Mouse (Mus musculus): ENCODE results near the gene Gm10118. TPM values are rescaled to one million over a fixed set of nuclear protein-coding genes. Genes with fewer than 3 reads are reported as not detected.

Gene Gm10118
- polyA plus RNA-seq, 1 experiment, result not detected

- Histone ChIP-seq H3K4me3 (no peak overlapping the region), H3ac (ENCODE audit: control insufficient read depth, insufficient read length) (no peak overlapping the region), H3K27me3 (ENCODE audit: control insufficient read depth, insufficient read depth, insufficient read length) (no peaks in the 10 kb centered on the region), H3K79me2 (ENCODE audit: control insufficient read depth, insufficient read depth) (no peaks in the 10 kb centered on the region), H3K4me2 (ENCODE audit: low read depth) (no peak overlapping the region), H3K36me3 (ENCODE audit: control insufficient read depth, insufficient read depth) (no peaks in the 10 kb centered on the region)
- TF ChIP-seq REST (IDR thresholded peaks at IDR 0.05; ENCODE audit: insufficient read depth, insufficient read length) (no peak), MYOD1 (IDR thresholded peaks at IDR 0.05; ENCODE audit: control insufficient read depth in 1 of 3, insufficient read length in 2 of 3, low read depth in 2 of 3) (no peak), E2F4 (IDR thresholded peaks at IDR 0.05; ENCODE audit: insufficient read depth) (no peak), CEBPB (IDR thresholded peaks at IDR 0.05; ENCODE audit: insufficient read depth, poor library complexity, severe bottlenecking) (no peak), USF1 (IDR thresholded peaks at IDR 0.05; ENCODE audit: low read depth) (no peak), TCF3 (IDR thresholded peaks at IDR 0.05; ENCODE audit: insufficient read length, low read depth) (no peak)
Observed at GRCm38 (mm10) chr10:63947266-63947665, 20.0 kb upstream of the Gm10118 start.

GRCm38 (mm10) chr10:63945534-63945933 lies 18.3 kb upstream of the Gm10118 start:
- H3K27me3 ChIP-seq (ENCODE audit: control insufficient read depth, insufficient read depth, insufficient read length), result no peaks in the 10 kb centered on the region
- H3ac ChIP-seq (ENCODE audit: control insufficient read depth, insufficient read length), result no peak overlapping the region
- TF ChIP-seq USF1 (IDR thresholded peaks at IDR 0.05; ENCODE audit: low read depth) (no peak), CEBPB (IDR thresholded peaks at IDR 0.05; ENCODE audit: insufficient read depth, poor library complexity, severe bottlenecking) (no peak)
- H3K79me2 ChIP-seq (ENCODE audit: control insufficient read depth, insufficient read depth), result no peaks in the 10 kb centered on the region
- no peaks in the 10 kb centered on the region for H3K36me3 ChIP-seq (ENCODE audit: control insufficient read depth, insufficient read depth)
- H3K4me2 ChIP-seq (ENCODE audit: low read depth), result no peak overlapping the region
- H3K4me3 ChIP-seq, result no peak overlapping the region

- Histone ChIP-seq H3K79me2 (ENCODE audit: control insufficient read depth, insufficient read depth) (no peaks in the 10 kb centered on the region), H3K4me3 (no peak overlapping the region), H3K27me3 (ENCODE audit: control insufficient read depth, insufficient read depth, insufficient read length) (no peaks in the 10 kb centered on the region), H3K4me2 (ENCODE audit: low read depth) (no peak overlapping the region), H3ac (ENCODE audit: control insufficient read depth, insufficient read length) (no peak overlapping the region), H3K36me3 (ENCODE audit: control insufficient read depth, insufficient read depth) (no peaks in the 10 kb centered on the region)
- TF ChIP-seq MYOG (IDR thresholded peaks at IDR 0.05; ENCODE audit: control insufficient read depth in 1 of 3, insufficient read depth in 1 of 3, insufficient read length in 2 of 3, low read depth in 2 of 3) (no peak), SRF (IDR thresholded peaks at IDR 0.05; ENCODE audit: control insufficient read depth, insufficient read length, low read depth) (no peak), MYOD1 (IDR thresholded peaks at IDR 0.05; ENCODE audit: control insufficient read depth in 1 of 3, insufficient read length in 2 of 3, low read depth in 2 of 3) (no peak), E2F4 (IDR thresholded peaks at IDR 0.05; ENCODE audit: insufficient read depth) (no peak), REST (IDR thresholded peaks at IDR 0.05; ENCODE audit: insufficient read depth, insufficient read length) (no peak), TCF12 (IDR thresholded peaks at IDR 0.05; ENCODE audit: insufficient read depth, poor library complexity, severe bottlenecking) (no peak)
Observed at GRCm38 (mm10) chr10:63933946-63934345, 6.7 kb upstream of the Gm10118 start.

DNA sequence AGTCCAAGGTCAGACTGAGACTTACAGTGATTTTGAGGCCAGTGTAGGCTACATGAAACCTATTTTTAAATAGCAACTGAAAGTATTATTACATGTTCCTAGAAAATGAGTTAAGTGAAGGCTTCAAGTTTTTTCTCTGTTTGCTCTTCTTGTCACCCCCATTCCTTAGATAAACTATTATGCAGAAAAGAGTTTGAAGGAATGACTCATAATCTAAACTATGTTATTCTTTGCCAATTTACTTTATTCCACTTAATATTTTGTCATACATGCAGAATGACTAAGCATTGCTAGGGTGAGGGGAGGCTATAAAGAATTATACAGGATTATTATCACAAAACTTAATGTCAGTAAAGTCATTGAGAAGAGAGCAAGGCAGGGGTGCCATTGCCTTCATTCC lies 18.4 kb downstream of the Gm10118 start:
- no peak overlapping the region for H3ac ChIP-seq (ENCODE audit: control insufficient read depth, insufficient read length)
- TF ChIP-seq SRF (IDR thresholded peaks at IDR 0.05; ENCODE audit: control insufficient read depth, insufficient read length, low read depth), result no peak
- TF ChIP-seq E2F4 (IDR thresholded peaks at IDR 0.05; ENCODE audit: insufficient read depth), result no peak
- no peak for TF ChIP-seq MAX (IDR thresholded peaks at IDR 0.05; ENCODE audit: low read depth)
- no peak overlapping the region for H3K4me2 ChIP-seq (ENCODE audit: low read depth)
- no peaks in the 10 kb centered on the region for H3K36me3 ChIP-seq (ENCODE audit: control insufficient read depth, insufficient read depth)
- no peaks in the 10 kb centered on the region for H3K27me3 ChIP-seq (ENCODE audit: control insufficient read depth, insufficient read depth, insufficient read length)
- H3K4me3 ChIP-seq, result no peak overlapping the region
- no peaks in the 10 kb centered on the region for H3K79me2 ChIP-seq (ENCODE audit: control insufficient read depth, insufficient read depth)

GRCm38 (mm10) chr10:63899891-63900290 lies 27.3 kb downstream of the Gm10118 start:
- no peak overlapping the region for H3ac ChIP-seq (ENCODE audit: control insufficient read depth, insufficient read length)
- H3K4me2 ChIP-seq (ENCODE audit: low read depth), result no peak overlapping the region
- H3K27me3 ChIP-seq (ENCODE audit: control insufficient read depth, insufficient read depth, insufficient read length), result no peaks in the 10 kb centered on the region
- no peaks in the 10 kb centered on the region for H3K79me2 ChIP-seq (ENCODE audit: control insufficient read depth, insufficient read depth)
- no peaks in the 10 kb centered on the region for H3K36me3 ChIP-seq (ENCODE audit: control insufficient read depth, insufficient read depth)
- no peak overlapping the region for H3K4me3 ChIP-seq
- TF ChIP-seq REST (IDR thresholded peaks at IDR 0.05; ENCODE audit: insufficient read depth, insufficient read length), result no peak
- TF ChIP-seq USF1 (IDR thresholded peaks at IDR 0.05; ENCODE audit: low read depth), result no peak
- TF ChIP-seq POLR2A (IDR thresholded peaks at IDR 0.05; ENCODE audit: insufficient read length, low read depth), result no peak
- TF ChIP-seq TCF12 (IDR thresholded peaks at IDR 0.05; ENCODE audit: insufficient read depth, poor library complexity, severe bottlenecking), result no peak
- no peak for TF ChIP-seq SRF (IDR thresholded peaks at IDR 0.05; ENCODE audit: control insufficient read depth, insufficient read length, low read depth)
- no peak for TF ChIP-seq POLR2AphosphoS2 (IDR thresholded peaks at IDR 0.05; ENCODE audit: insufficient read length, low read depth)
- TF ChIP-seq MYOD1 (IDR thresholded peaks at IDR 0.05; ENCODE audit: control insufficient read depth in 1 of 3, insufficient read length in 2 of 3, low read depth in 2 of 3), result no peak
- no peak for TF ChIP-seq MAX (IDR thresholded peaks at IDR 0.05; ENCODE audit: low read depth)
- no peak for TF ChIP-seq CEBPB (IDR thresholded peaks at IDR 0.05; ENCODE audit: insufficient read depth, poor library complexity, severe bottlenecking)
- no peak for TF ChIP-seq TCF3 (IDR thresholded peaks at IDR 0.05; ENCODE audit: insufficient read length, low read depth)
- no peak for TF ChIP-seq MYOG (IDR thresholded peaks at IDR 0.05; ENCODE audit: control insufficient read depth in 1 of 3, insufficient read depth in 1 of 3, insufficient read length in 2 of 3, low read depth in 2 of 3)
- TF ChIP-seq E2F4 (IDR thresholded peaks at IDR 0.05; ENCODE audit: insufficient read depth), result no peak

DNA sequence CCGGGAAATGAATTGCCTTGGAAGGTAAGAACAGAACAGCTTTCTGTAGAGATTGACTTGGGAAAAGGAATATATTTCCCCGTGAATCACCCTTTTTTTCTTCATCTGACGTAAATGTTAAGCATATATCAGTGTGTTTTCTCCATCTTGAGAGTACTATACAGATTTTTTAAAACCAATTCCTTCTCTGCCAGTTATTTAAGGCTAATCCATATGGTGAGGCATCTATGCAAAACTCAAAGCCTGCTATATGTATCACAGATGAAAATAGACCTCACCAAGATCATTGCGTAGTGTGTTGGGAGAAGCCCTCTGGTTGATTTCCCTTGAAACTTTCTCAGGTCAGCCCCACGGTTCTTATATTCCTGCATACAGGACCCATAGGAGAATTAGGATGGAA lies 32.6 kb downstream of the Gm10118 start:
- Histone ChIP-seq H3K4me3 (no peak overlapping the region), H3K36me3 (ENCODE audit: control insufficient read depth, insufficient read depth) (no peaks in the 10 kb centered on the region), H3K27me3 (ENCODE audit: control insufficient read depth, insufficient read depth, insufficient read length) (no peaks in the 10 kb centered on the region), H3ac (ENCODE audit: control insufficient read depth, insufficient read length) (no peak overlapping the region), H3K4me2 (ENCODE audit: low read depth) (no peak overlapping the region), H3K79me2 (ENCODE audit: control insufficient read depth, insufficient read depth) (no peaks in the 10 kb centered on the region)
- no peak for TF ChIP-seq TCF3 (IDR thresholded peaks at IDR 0.05; ENCODE audit: insufficient read length, low read depth)
- TF ChIP-seq POLR2A (IDR thresholded peaks at IDR 0.05; ENCODE audit: insufficient read length, low read depth), result no peak
- no peak for TF ChIP-seq POLR2AphosphoS2 (IDR thresholded peaks at IDR 0.05; ENCODE audit: insufficient read length, low read depth)
- TF ChIP-seq REST (IDR thresholded peaks at IDR 0.05; ENCODE audit: insufficient read depth, insufficient read length), result no peak
- no peak for TF ChIP-seq CEBPB (IDR thresholded peaks at IDR 0.05; ENCODE audit: insufficient read depth, poor library complexity, severe bottlenecking)
- no peak for TF ChIP-seq SRF (IDR thresholded peaks at IDR 0.05; ENCODE audit: control insufficient read depth, insufficient read length, low read depth)
- no peak for TF ChIP-seq TCF12 (IDR thresholded peaks at IDR 0.05; ENCODE audit: insufficient read depth, poor library complexity, severe bottlenecking)
- no peak for TF ChIP-seq E2F4 (IDR thresholded peaks at IDR 0.05; ENCODE audit: insufficient read depth)
- TF ChIP-seq MYOG (IDR thresholded peaks at IDR 0.05; ENCODE audit: control insufficient read depth in 1 of 3, insufficient read depth in 1 of 3, insufficient read length in 2 of 3, low read depth in 2 of 3), result no peak
- no peak for TF ChIP-seq MYOD1 (IDR thresholded peaks at IDR 0.05; ENCODE audit: control insufficient read depth in 1 of 3, insufficient read length in 2 of 3, low read depth in 2 of 3)
- no peak for TF ChIP-seq MAX (IDR thresholded peaks at IDR 0.05; ENCODE audit: low read depth)
- TF ChIP-seq USF1 (IDR thresholded peaks at IDR 0.05; ENCODE audit: low read depth), result no peak
